Mouse (Mus musculus) ovary, postnatal 36 days (tissue): ENCODE measurements around the gene Prpf31.
"Not testable (repeated sequence)": the region's sequence is repeated elsewhere in the genome, so short reads cannot be mapped to it uniquely, and the experiment has no call there.

Experiments
- DNase-seq: peaks from one replicate; pipeline ENCODE4 v3.0.0; 2022; ENCODE audit warnings: low spot score, mixed read lengths

The Prpf31 gene

DNA sequence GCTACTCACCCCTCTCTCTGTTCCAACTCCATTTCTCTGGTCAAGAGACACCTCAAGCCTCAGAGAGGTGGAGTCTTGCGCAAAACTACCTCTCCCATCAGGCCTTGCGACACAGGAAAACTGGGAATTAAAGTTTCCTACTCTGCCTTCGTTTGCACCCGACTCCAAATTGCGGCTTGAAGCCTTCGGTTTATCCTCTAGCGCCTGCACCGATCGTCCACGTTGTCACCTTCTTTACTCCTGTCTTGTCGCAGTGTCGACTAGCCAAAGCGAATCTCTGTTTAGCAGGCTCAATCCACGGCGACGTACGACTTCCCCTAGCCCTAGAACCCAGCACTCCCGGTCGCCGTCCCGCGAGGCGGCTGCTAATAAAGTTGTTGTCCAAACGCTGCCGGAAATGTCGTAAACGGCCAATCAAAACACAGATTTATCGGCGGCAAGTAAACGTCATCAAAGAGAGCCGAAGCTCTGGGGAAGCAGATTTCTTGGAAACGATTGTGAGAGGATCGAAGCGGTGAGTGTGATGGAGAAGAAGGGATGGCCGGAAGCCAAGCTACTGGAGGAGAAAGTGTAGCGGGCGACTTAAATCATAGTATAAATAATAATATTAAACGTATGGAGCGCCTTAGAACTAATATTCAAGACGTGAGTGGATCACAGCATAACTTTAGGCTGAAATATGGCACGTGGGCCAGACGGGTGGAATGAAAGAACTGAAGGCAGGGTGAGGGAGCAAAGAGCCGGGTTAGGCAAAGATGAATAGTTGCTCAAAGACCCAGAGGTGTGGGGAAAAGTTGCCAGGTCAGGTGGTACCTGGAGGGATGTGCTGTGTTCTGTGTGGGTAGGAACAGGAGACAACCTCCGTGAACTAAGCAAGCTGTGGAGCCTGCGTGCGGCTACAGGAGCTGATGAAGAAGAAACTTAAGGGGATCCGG, at the start of gene Prpf31, which contains the start of gene Tfpt:
Prpf31 (plus strand) TSS at position 443 of the 935 bp plus-strand sequence.
Tfpt (minus strand) TSS at position 387 of the 935 bp plus-strand sequence.
- DNase-seq = peak; percentile 88

DNA sequence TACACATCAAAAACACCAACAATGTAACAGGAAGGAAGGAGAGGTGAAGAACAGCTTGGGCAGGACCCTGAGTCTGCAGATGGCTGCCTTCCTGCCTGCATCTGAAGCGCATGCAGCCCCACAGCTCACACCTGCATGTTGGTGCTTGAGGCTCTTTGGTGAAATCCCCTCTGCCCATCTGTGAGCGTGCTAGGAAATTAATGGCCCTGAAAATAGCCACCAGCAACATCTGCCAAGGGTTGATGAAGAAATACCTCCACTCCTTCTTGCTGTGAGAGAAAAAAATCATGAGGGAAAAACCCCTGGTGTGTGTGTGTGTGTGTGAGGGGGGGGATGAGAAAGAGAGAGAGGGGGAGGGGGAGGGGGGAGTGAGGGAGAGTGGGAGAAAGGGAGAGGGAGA, 49.8 kb upstream of the Prpf31 start:
- DNase-seq = no peak

GRCm38 (mm10) chr7:3585763-3586162, 44.0 kb upstream of the Prpf31 start:
- no peak for DNase-seq

DNA sequence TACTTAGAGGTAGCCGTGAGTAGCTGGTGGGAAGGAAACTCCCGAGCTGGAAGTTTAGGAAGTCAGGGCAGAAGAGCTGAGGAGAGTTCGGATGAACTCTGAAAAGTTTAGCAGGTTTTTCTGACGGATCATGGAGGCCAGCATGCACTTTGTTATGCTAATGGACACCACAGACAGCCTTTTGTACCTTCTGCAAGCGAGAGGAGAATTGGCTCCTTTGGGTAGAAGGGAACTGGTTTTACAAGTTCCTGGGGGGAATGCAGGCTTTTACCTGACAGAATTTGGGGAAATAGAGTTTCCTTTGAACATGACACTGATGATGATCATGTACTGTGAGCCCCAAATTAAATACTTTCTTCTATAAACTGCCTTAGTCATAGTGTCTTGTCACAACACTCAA, 43.5 kb upstream of the Prpf31 start:
- DNase-seq = no peak

DNA sequence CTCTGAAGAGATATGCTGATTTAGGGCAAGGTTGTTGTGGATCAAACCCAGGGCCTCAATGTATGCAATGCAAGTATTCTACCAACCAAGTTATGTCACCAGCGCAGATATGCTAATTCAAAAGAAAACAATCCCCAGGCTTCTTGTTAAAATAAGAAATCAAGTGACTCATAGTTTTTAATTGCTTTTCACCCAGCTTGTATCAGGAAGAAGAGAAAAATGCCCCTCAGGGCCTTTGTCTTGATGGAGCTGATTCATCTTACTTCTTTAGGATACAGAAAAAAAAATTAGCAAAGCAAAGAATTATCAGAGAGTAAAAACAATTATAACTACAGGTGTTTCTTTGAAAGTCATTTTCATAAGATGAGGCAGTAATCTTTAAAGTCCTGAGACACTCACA, 42.5 kb upstream of the Prpf31 start:
- no peak for DNase-seq

- no peak for DNase-seq
These were observed 39.2 kb upstream of the Prpf31 start for GRCm38 (mm10) chr7:3590550-3590949.

DNA sequence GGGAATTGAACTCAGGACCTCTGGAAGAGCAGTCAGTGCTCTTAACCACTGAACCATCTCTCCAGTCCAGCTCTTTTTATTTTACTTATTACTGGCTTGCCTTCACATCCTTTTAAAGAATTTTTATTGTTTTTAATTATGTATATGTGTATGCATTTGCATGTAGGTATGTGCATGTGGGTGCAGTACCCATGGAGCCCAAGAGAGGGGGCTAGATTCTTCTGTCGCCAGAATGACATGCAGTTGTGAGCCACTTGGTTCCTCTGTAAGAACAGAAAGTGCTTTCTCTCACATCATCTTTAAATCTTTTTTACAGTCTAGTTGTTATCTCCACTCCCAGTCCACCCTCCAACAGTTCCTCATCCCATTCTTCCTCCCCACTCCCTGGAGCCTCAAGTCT, 38.3 kb upstream of the Prpf31 start:
- no peak for DNase-seq

DNA sequence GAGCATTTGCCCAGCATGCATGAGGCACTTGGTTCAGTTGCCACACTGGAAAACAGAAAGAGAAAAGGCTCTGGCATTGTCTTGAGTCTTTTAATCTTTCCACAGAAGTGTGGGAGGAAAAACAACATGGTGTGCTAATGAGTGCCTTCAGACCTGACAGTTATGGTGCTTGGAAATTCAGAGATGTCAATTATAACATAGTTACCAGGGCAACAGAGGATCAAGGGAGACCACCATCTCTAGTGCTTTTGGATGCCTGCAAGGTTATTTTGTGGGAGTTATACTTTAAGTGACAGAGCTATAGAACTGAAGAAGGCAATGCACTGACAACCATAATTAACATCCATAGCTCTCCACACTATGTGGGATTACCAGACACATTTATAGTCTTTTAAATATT, 35.9 kb upstream of the Prpf31 start:
- no peak for DNase-seq

DNA sequence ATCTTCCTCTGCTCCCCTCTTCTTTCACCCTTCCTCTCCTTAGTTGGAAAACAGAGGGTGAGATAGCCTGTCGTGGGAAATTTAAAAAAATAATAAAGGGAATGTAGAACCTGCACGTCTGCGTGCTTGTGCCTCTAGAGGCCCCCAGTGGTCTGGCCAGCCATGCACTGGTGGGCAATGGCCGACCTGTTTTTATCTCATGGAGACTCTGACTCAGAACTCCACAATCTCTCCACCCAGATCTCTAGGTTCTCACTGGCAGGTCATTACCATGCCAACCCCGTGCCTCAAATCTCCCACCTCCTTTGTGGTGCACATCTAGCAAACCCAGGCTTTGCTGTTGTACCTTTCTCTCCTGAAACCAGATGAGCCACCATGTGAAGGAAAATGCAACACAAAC, 35.1 kb upstream of the Prpf31 start:
- no peak for DNase-seq

- no peak for DNase-seq
These were observed 34.6 kb upstream of the Prpf31 start for GRCm38 (mm10) chr7:3595146-3595545.

DNA sequence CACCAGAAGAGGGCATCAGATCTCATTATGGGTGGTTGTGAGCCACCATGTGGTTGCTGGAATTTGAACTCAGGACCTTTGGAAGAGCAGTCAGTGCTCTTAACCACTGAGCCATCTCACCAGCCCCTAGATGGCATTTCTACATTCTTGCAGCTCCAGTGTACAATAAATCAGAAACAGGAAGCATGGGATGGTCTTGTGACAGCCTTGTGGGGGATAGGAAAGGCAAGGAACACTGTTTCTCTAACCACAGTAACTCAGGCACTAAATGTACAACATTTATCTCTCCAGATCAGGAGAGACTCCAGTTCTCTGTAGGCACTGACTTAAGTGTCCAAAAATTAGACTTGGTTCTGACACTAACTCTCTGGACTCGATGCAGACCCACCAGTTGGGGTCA, 32.0 kb upstream of the Prpf31 start:
- not testable (repeated sequence) for DNase-seq

- peak; percentile 23 for DNase-seq
These were observed 28.7 kb upstream of the Prpf31 start for GRCm38 (mm10) chr7:3601119-3601518.

- DNase-seq = no peak
These were observed 23.0 kb upstream of the Prpf31 start for GRCm38 (mm10) chr7:3606798-3607197.

GRCm38 (mm10) chr7:3607391-3607790, 22.4 kb upstream of the Prpf31 start:
- DNase-seq = no peak

DNA sequence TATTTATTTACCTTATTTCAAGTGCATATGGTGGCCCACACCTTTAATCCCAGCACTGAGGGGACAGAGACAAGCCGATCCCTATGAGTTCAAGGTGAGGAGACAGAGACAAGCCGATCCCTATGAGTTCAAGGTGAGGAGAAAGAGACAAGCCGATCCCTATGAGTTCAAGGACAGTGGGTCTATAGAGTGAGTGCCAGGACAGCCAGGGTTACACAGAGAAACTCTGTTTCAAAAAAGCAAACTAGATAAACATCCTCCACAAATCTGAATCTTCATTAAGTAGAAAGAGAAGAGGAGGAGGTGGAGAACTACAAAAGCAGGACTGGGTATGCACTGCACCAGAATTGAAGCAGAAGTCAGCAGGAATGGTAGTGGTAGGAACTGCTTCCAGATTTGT, 21.1 kb upstream of the Prpf31 start:
- DNase-seq = no peak

- peak; percentile 57 for DNase-seq
These were observed 20.7 kb upstream of the Prpf31 start for GRCm38 (mm10) chr7:3609082-3609481.

DNA sequence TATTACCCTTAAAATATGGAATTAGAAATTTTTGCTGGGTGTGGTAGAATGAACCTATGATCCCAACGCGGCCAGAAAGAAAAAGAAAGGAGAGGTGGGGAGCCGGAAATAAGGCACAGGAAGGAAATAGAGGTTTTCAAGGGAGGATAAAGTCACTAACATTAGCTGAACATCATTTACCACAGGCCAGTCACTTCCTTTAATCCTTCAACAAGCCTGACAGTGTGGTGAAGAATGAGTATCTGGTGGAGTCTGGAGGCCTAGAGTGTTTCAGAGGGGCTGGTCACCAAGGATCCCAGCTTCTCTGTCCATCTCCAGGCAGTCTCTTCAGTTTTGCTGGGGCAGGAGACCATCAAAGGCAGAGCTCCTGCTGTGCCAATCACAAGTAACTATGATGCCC, 19.3 kb upstream of the Prpf31 start:
- DNase-seq = no peak

GRCm38 (mm10) chr7:3611006-3611405, 18.8 kb upstream of the Prpf31 start:
- DNase-seq = no peak

DNA sequence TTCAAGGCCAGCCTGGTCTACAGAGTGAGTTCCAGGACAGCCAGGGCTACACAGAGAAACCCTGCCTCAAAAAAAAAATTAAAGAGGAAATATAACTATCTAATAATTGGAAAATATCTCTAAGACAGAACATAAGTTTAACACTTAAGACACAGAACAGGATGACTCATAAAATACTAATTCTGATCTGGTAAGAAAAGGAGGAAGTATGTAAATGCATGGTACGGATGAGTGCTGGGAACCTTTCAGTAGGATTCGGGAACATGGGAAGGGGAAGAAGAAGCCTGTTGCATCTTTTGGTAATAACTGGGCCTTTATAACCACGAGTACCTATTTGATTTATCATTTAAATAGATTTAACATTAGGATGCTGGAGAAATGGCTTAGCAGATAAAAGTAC, 15.8 kb upstream of the Prpf31 start:
- DNase-seq = no peak

DNA sequence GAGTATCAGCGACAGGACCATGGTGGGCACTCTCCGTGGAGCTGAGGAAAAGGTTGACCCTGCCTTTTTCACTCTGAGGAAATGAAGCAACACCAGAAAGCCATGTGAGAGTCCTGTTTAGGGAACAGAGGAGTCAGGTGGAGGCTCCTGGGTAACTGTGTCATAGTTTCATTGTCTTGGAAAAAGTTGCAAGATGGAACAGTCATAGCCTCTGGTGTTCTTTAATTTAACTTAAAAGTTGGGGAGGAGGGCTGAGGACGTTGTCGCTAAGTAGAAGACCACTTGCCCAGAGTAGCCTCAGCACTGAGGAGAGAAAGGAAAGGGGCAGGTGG, 13.8 kb upstream of the Prpf31 start, which contains the start of gene Oscar:
Oscar (minus strand) TSS at position 101 of the 332 bp plus-strand sequence.
- no peak for DNase-seq

DNA sequence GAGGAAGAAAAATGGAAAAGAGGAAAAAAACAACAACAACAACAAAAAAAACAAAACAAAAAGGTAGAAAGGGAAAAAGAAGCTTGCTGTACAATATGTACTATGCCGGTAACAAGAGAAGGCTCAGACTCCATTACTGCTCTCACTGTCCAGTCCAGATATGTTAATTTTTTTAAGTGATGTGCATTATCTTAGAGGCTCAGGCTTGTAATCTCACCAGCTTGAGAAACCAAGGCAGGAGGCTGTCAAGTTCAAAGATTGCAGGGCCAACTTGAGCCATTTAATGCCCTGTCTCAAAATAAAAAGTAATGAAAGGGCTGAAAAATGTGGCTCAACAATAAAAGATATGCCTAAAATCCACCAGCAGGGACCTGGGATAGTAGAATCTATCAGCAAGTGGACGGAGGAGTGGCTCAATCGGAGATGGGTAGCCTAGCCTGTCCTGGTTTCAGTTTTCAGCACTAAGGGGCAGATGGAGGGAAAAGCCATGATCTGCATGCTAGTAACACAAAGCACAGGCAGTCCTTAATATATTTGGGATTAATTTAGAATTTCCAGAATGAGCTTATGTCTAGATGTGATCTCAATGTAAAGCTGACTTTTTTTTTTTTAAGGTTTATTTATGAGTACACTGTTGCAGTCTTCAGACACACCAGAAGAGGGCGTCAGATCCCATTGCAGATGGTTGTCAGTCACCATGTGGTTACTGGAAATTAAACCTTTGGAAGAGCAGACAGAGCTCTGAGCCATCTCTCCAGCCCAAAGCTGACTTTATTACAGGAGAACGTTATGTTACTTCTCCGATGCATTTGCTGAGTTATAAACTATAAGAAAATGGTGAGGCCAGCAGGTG, 13.2 kb upstream of the Prpf31 start:
- DNase-seq = no peak

- peak; percentile 85 for DNase-seq
These were observed 12.4 kb upstream of the Prpf31 start, which contains the start of gene Ndufa3 for GRCm38 (mm10) chr7:3617242-3617995. Ndufa3 (plus strand) TSS chr7:3617373.
